Mouse (Mus musculus) stomach, postnatal 0 days (tissue): ENCODE measurements around the gene Stx12. TPM values are rescaled to one million over a fixed set of nuclear protein-coding genes. Genes with fewer than 3 reads are reported as not detected.

Experiments used
- ATAC-seq: fragments of 200-750 bp; cut with Nextera tagmentation; 2 replicates; pipeline ENCODE4 v1.8.0; 2017; ENCODE audit not compliant: low FRiP score, low TSS enrichment
- DNase-seq: peaks from one replicate; pipeline ENCODE4 v3.0.0-alpha.2; 2016; ENCODE audit warnings: low spot score
- H3K27ac ChIP-seq: fragments of 300-500 bp; sonication (generic); replicated peaks from 2 replicates; pipeline ENCODE4 v1.5.1; 2014; ENCODE audit warnings: mild to moderate bottlenecking, control low read depth
- H3K27me3 ChIP-seq: fragments of 300-500 bp; sonication (generic); 2 replicates; pipeline ENCODE4 v1.6.1; 2014; ENCODE audit warnings: low read length; ENCODE audit not compliant: control insufficient read depth, insufficient read depth
- H3K36me3 ChIP-seq: fragments of 300-500 bp; sonication (generic); 2 replicates; pipeline ENCODE4 v1.6.1; 2014; ENCODE audit warnings: low read length, mixed read lengths; ENCODE audit not compliant: control insufficient read depth, insufficient read depth
- H3K4me1 ChIP-seq: fragments of 300-500 bp; sonication (generic); replicated peaks from 2 replicates; pipeline ENCODE4 v1.6.1; 2014; ENCODE audit warnings: antibody characterized with exemption; ENCODE audit not compliant: control insufficient read depth, insufficient read depth
- H3K4me2 ChIP-seq: fragments of 300-500 bp; sonication (generic); replicated peaks from 2 replicates; pipeline ENCODE4 v1.6.1; 2014; ENCODE audit warnings: low read depth, mild to moderate bottlenecking, control low read depth, moderate library complexity
- H3K4me3 ChIP-seq: fragments of 300-500 bp; sonication (generic); 2 replicates; pipeline ENCODE4 v1.5.1; 2014; ENCODE audit warnings: low read depth, low read length, control low read depth
- H3K9ac ChIP-seq: fragments of 300-500 bp; sonication (generic); 2 replicates; pipeline ENCODE4 v1.6.1; 2014; ENCODE audit warnings: mild to moderate bottlenecking, low read length, control low read depth, mixed read lengths
- H3K9me3 ChIP-seq: fragments of 300-500 bp; sonication (generic); 2 replicates; pipeline ENCODE4 v1.6.1; 2016; ENCODE audit warnings: low read length; ENCODE audit not compliant: control insufficient read depth
- CTCF ChIP-seq: IDR thresholded peaks from 2 replicates; pipeline ENCODE4 v1.5.1; 2016; ENCODE audit warnings: antibody characterized with exemption, low read depth, mild to moderate bottlenecking, moderate library complexity
- EP300 ChIP-seq: optimal IDR thresholded peaks from 2 replicates; pipeline ENCODE3; 2016; ENCODE audit warnings: antibody characterized with exemption
- WGBS: fragments of 180-500 bp; shearing (Covaris S2); extraction: QIAGEN DNeasy Blood & Tissue Kit; methylation state at CpG from one replicate; pipeline ENCODE4 v1.1.7; 2014; 5-methylcytosine and 5-hydroxymethylcytosine counted together
- polyA plus RNA-seq: library from polyadenylated mRNA; unstranded; fragments of >200 nt; fragmentation: Nextera tagmentation; extraction: Ambion mirVana; gene quantifications from 2 replicates; pipeline ENCODE4 v1.2.1, GENCODE M21; 2015

Gene Stx12
- polyA plus RNA-seq, 1 experiment from 2014 or later: 56.7 TPM

DNA sequence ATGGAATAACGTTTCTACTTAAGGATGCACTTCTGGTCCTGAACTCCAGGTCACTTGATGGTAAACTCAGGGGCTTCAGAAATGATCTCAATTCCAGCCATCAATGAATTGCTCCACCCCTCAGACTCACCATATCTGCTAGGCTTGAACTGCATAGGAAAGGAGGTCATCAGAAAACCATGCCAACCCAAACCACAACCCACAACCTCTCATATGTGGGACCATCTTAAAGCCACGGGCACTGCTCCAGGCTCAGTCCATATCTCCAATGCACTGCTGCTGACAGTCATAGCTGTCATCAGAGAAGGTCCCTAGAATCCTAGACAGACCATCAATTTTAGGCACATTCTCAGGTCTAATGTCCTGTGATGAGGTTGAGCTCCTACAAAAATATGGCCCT is 19.8 kb upstream of the Stx12 start:
- no peak for TF ChIP-seq CTCF
- no peak for TF ChIP-seq EP300
- no peak overlapping the region; the same call in 1 of the 2 replicates for H3K27ac ChIP-seq

DNA sequence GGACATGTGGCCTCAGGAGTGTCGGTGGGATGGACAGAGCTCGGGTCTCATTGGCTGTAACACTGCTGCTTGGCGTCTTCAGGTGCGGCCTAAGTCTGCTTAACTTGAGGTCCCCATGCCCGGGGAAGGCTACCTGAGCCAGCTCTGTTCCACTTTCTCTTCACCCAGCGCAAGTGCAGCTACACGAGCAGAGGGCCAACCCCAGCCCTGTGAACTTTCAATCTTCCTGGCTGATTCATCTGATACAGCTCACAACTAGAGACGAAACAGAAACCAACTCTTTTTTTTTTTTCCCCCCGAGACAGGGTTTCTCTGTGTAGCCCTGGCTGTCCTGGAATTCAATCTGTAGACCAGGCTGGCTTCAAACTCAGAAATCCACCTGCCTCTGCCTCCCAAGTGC is 13.9 kb upstream of the Stx12 start:
- Histone ChIP-seq H3K27me3 (no peaks in the 10 kb centered on the region), H3K4me1 (no peaks in the 10 kb centered on the region), H3K27ac (no peak overlapping the region), H3K4me3 (no peak overlapping the region), H3K9me3 (no peaks in the 10 kb centered on the region), H3K4me2 (no peak overlapping the region), H3K9ac (no peak overlapping the region), H3K36me3 (peaks cover 13% of the 10 kb centered on the region; the same call in 1 of the 2 replicates)
- WGBS: 83% methylated on average over 9 of the region's 9 CpGs
- no peak for TF ChIP-seq EP300
- TF ChIP-seq CTCF: no peak
- ATAC-seq (no peak), DNase-seq (no peak)

More for the DNA sequence above, 19.8 kb upstream of the Stx12 start:
- DNase-seq: no peak
- WGBS: 80% methylated on average over 2 of the region's 2 CpGs
- no peaks in the 10 kb centered on the region for H3K9me3 ChIP-seq
- no peak overlapping the region for H3K9ac ChIP-seq
- no peak overlapping the region for H3K4me2 ChIP-seq
- H3K4me3 ChIP-seq: no peak overlapping the region
- H3K27me3 ChIP-seq: no peaks in the 10 kb centered on the region
- no peak for ATAC-seq
- H3K36me3 ChIP-seq: peaks cover 24% of the 10 kb centered on the region
- no peaks in the 10 kb centered on the region for H3K4me1 ChIP-seq

GRCm38 (mm10) chr4:132894402-132894801 is 10.1 kb upstream of the Stx12 start:
- 10% methylated on average over 7 of the region's 7 CpGs for WGBS

GRCm38 (mm10) chr4:132884844-132885374 is 600 bp upstream of the Stx12 start:
- no peaks in the 10 kb centered on the region for H3K9me3 ChIP-seq
- 5% methylated on average over 9 of the region's 9 CpGs for WGBS
- ATAC-seq (peak; percentile 14; the same call in 1 of the 2 replicates), DNase-seq (no peak)
- no peaks in the 10 kb centered on the region for H3K27me3 ChIP-seq
- TF ChIP-seq EP300: no peak
- no peak for TF ChIP-seq CTCF
- H3K4me3 ChIP-seq: peak overlapping the region; percentile 97
- no peaks in the 10 kb centered on the region for H3K4me1 ChIP-seq
- peak overlapping the region; percentile 95 for H3K9ac ChIP-seq
- peak overlapping the region; percentile 95 for H3K27ac ChIP-seq
- no peaks in the 10 kb centered on the region for H3K36me3 ChIP-seq
- H3K4me2 ChIP-seq: peak overlapping the region; percentile 91

More at GRCm38 (mm10) chr4:132894402-132894801, 10.1 kb upstream of the Stx12 start:
- Histone ChIP-seq H3K4me1 (no peaks in the 10 kb centered on the region), H3K36me3 (no peaks in the 10 kb centered on the region), H3K27me3 (no peaks in the 10 kb centered on the region), H3K4me2 (no peak overlapping the region), H3K27ac (no peak overlapping the region), H3K9me3 (no peaks in the 10 kb centered on the region), H3K9ac (no peak overlapping the region), H3K4me3 (no peak overlapping the region)
- DNase-seq (no peak), ATAC-seq (no peak)
- no peak for TF ChIP-seq EP300
- no peak for TF ChIP-seq CTCF

- DNase-seq (no peak), ATAC-seq (0 out of 2 replicates have a peak, but pooled peaks have one; percentile 3)
- Histone ChIP-seq H3K4me2 (peak overlapping the region; percentile 91), H3K4me3 (peak overlapping the region; percentile 97), H3K9ac (peak overlapping the region; percentile 95), H3K36me3 (peaks cover 3% of the 10 kb centered on the region; the same call in 1 of the 2 replicates), H3K9me3 (no peaks in the 10 kb centered on the region), H3K27ac (peak overlapping the region; percentile 95), H3K27me3 (no peaks in the 10 kb centered on the region), H3K4me1 (no peaks in the 10 kb centered on the region)
- TF ChIP-seq EP300 (no peak), CTCF (no peak)
- under 1% methylated on average over 21 of the region's 21 CpGs for whole genome bisulfite sequencing
Measured at GRCm38 (mm10) chr4:132883561-132884063, 697 bp downstream of the Stx12 start.
